Mouse (Mus musculus): Measurements from ENCODE around the gene Gm21719. TPM values are rescaled to one million over a fixed set of nuclear protein-coding genes. Genes with fewer than 3 reads are reported as not detected.
"Not testable (repeated sequence)": the region's sequence is repeated elsewhere in the genome, so short reads cannot be mapped to it uniquely, and the experiment has no call there.

Gm21719 gene
- not detected in 2 replicates for polyA plus RNA-seq (2015; fragmentation: Nextera tagmentation; extraction: Ambion mirVana)

- not testable (repeated sequence) for H3K27me3 ChIP-seq; H3K4me3 ChIP-seq (replicated peaks); H3K27ac ChIP-seq (replicated peaks); H3K36me3 ChIP-seq (replicated peaks); H3K9me3 ChIP-seq (replicated peaks); H3K4me1 ChIP-seq (replicated peaks); H3K4me2 ChIP-seq; ATAC-seq (ENCODE audit: insufficient read depth); H3K9ac ChIP-seq
- 10% methylated on average over 1 of the region's 1 CpGs for WGBS (ENCODE audit: insufficient replicate concordance)
Measured at GRCm38 (mm10) chrY:6682772-6683171, at the start of gene Gm21719. Gene Gm21719, minus strand, starts transcription at chrY:6682872.

Other genes starting within 250 kb of the Gm21719 start
- not detected in 2 replicates for gene Gm28919, start 99.3 kb downstream of the Gm21719 start, polyA plus RNA-seq (2015; fragmentation: Nextera tagmentation; extraction: Ambion mirVana)
- not detected in 2 replicates for gene Gm20830, start 235.4 kb upstream of the Gm21719 start, polyA plus RNA-seq (2015; fragmentation: Nextera tagmentation; extraction: Ambion mirVana)